Mouse (Mus musculus) cerebellum, adult 2 months (tissue): ENCODE results near the gene Smco3. TPM values are rescaled to one million over a fixed set of nuclear protein-coding genes. Genes with fewer than 3 reads are reported as not detected.

ENCODE experiments used
- DNase-seq, 2 experiments: peaks; one replicate each; pipeline ENCODE4 v3.0.0; 2021
- H3K27ac ChIP-seq: fragments of 200-500 bp; 2 replicates; pipeline ENCODE4 v1.5.1; 2012; ENCODE audit warnings: low read length, control low read depth, inconsistent platforms; ENCODE audit not compliant: insufficient read depth
- H3K27me3 ChIP-seq: fragments of 200-500 bp; 2 replicates; pipeline ENCODE4 v1.6.1; 2012; ENCODE audit warnings: inconsistent platforms, mild to moderate bottlenecking, low read length, moderate library complexity; ENCODE audit not compliant: control insufficient read depth, insufficient read depth
- H3K4me1 ChIP-seq: fragments of 200-500 bp; 2 replicates; pipeline ENCODE4 v1.6.1; 2011; ENCODE audit warnings: low read length; ENCODE audit not compliant: control insufficient read depth, insufficient read depth
- H3K4me3 ChIP-seq: fragments of 200-500 bp; replicated peaks from 2 replicates; pipeline ENCODE3; 2011; ENCODE audit warnings: mild to moderate bottlenecking, low read depth, low read length, control low read depth; ENCODE audit not compliant: insufficient read depth
- CTCF ChIP-seq: fragments of 200-500 bp; IDR thresholded peaks from 2 replicates; pipeline ENCODE4 v1.5.1; 2011; ENCODE audit warnings: low read depth, mild to moderate bottlenecking, control low read depth, low read length, moderate library complexity, borderline replicate concordance; ENCODE audit not compliant: insufficient read depth
- POLR2A ChIP-seq: fragments of 200-500 bp; IDR thresholded peaks from 2 replicates; pipeline ENCODE4 v1.6.1; 2011; ENCODE audit warnings: low read length, control low read depth, borderline replicate concordance; ENCODE audit not compliant: insufficient read depth
- WGBS: fragments of 180-500 bp; shearing (Covaris S2); methylation state at CpG from one replicate; pipeline ENCODE4 v1.1.7; 2018; 5-methylcytosine and 5-hydroxymethylcytosine counted together
- polyA plus RNA-seq: library from polyadenylated mRNA; depleted of rRNA; stranded (reverse); fragments of >200 nt; gene quantifications from 2 replicates; pipeline ENCODE4 v1.2.3, GENCODE M21; 2012

Gene Smco3
- polyA plus RNA-seq, 1 experiment, result 8.8 TPM

DNA sequence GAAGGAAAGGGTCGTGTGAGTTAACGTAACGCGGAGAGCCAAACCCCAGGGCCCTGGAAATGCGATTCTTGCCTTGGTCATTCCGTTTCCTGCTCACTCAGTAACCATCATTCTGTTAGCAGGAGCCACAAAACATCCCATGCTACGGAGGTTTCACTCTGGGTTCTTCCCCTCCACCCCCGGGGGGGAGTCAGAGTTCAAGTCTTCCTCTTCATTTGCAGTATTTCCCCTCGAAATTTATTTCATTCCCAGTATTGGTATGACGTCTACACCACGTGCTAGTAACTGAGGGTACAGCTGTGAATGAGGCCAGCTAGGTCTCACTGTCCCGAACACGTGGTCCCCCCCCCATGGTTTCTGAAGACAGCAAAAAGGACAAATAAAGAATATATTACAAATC lies 25.6 kb downstream of the Smco3 start:
- 81% methylated on average over 13 of the region's 13 CpGs for WGBS
- TF ChIP-seq CTCF (no peak), POLR2A (no peak)
- Histone ChIP-seq H3K4me3 (peak overlapping the region; percentile 9), H3K27ac (no peak overlapping the region), H3K27me3 (no peaks in the 10 kb centered on the region), H3K4me1 (peaks cover 8% of the 10 kb centered on the region; the same call in 1 of the 2 replicates)
- DNase-seq, result no peak

DNA sequence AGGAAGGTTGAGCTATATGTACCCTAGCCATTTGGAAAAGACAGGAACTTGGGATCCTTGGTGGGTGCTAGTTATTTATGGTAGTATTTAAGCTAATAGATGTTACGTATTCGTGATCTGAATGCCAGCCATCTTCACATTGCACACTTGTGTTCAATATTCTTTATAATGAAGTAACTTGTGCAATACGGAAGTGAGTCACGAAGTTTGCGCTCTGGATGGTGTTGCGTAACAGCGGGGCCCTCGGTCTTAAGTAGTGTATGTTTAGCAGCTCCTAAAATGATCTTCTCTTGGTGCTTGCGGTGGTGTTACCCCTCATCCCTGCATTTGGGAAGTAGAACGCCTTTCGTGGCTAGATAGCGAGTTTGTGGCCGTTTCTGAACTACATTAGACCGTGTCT lies 26.2 kb downstream of the Smco3 start:
- Histone ChIP-seq H3K4me1 (peaks cover 8% of the 10 kb centered on the region; the same call in 1 of the 2 replicates), H3K27ac (no peak overlapping the region), H3K27me3 (no peaks in the 10 kb centered on the region), H3K4me3 (peak overlapping the region; percentile 59)
- TF ChIP-seq POLR2A (no peak), CTCF (no peak)
- 39% methylated on average over 14 of the region's 14 CpGs for WGBS
- DNase-seq, result no peak

DNA sequence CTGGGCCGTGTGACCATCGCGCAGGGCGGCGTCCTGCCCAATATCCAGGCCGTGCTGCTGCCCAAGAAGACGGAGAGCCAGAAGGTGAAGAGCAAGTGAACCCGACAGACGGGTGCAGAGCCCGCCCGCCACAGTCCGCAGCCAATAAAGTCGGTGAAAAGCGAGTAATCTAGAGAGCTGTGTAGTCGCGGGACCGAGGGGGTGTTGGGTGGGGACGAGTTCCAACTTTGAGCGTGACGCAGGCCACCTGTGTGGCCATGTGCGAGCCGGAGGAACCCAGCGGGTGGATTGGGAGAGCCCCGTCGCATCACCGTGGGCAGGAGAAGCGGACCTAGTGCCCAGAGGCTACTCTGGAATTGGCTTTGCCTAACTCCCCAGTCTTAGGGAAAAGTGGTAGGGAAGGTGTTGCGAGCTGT lies 26.6 kb downstream of the Smco3 start:
- Histone ChIP-seq H3K27ac (no peak overlapping the region), H3K4me1 (peaks cover 8% of the 10 kb centered on the region; the same call in 1 of the 2 replicates), H3K27me3 (no peaks in the 10 kb centered on the region), H3K4me3 (peak overlapping the region; percentile 59)
- WGBS, result 1% methylated on average over 28 of the region's 28 CpGs
- no peak for TF ChIP-seq CTCF
- no peak for TF ChIP-seq POLR2A
- DNase-seq, result no peak

DNA sequence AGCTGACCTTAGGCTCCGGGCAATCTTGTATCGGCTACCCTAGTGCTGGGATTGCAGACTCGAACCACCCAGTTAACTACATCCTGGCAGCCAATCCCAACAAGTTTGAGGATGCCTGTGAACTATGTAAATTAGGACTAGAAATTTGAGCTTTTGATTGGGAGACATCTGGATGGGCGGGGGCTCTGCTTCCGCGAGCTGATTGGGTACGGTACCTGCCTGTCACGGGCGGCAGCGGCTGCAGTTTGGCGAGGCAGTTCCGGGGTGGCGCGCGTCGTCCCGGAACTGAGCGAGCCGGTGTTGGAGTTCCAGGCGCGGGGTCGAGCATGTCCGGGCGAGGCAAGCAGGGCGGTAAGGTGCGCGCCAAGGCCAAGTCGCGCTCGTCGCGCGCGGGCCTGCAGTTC lies 27.2 kb downstream of the Smco3 start, which contains the start of gene H2afj:
Gene H2afj (plus strand): TSS at position 231 of the 404 bp plus-strand sequence.
- DNase-seq, result peak; percentile 97 to 99
- H3K27ac ChIP-seq, result peak within 1 kb of the TSS; percentile 58; the same call in 1 of the 2 replicates
- 0% methylated on average over 34 of the region's 34 CpGs for whole genome bisulfite sequencing
- TF ChIP-seq CTCF, result no peak
- peak; percentile 40; the same call in 1 of the 2 replicates for TF ChIP-seq POLR2A
- no peaks in the 10 kb centered on the region for H3K27me3 ChIP-seq
- H3K4me3 ChIP-seq, result peak within 1 kb of the TSS; percentile 59
- peaks cover 8% of the 10 kb centered on the region; the same call in 1 of the 2 replicates for H3K4me1 ChIP-seq

GRCm38 (mm10) chr6:136807395-136808013 lies 27.7 kb downstream of the Smco3 start:
- no peak for DNase-seq
- H3K4me3 ChIP-seq, result peak overlapping the region; percentile 53
- no peaks in the 10 kb centered on the region for H3K27me3 ChIP-seq
- peak overlapping the region; percentile 58; the same call in 1 of the 2 replicates for H3K27ac ChIP-seq
- TF ChIP-seq CTCF, result no peak
- no peak for TF ChIP-seq POLR2A
- 29% methylated on average over 18 of the region's 18 CpGs for WGBS
- H3K4me1 ChIP-seq, result peaks cover 8% of the 10 kb centered on the region; the same call in 1 of the 2 replicates

GRCm38 (mm10) chr6:136806819-136807218 lies 28.4 kb downstream of the Smco3 start:
- no peak overlapping the region for H3K27ac ChIP-seq
- WGBS, result 82% methylated on average over 5 of the region's 5 CpGs
- TF ChIP-seq CTCF, result no peak
- no peak for TF ChIP-seq POLR2A
- H3K4me3 ChIP-seq, result no peak overlapping the region
- no peaks in the 10 kb centered on the region for H3K27me3 ChIP-seq
- no peak for DNase-seq
- H3K4me1 ChIP-seq, result peaks cover 8% of the 10 kb centered on the region; the same call in 1 of the 2 replicates

- 89% methylated on average over 1 of the region's 1 CpGs for WGBS
- no peak overlapping the region for H3K27ac ChIP-seq
- no peak overlapping the region for H3K4me3 ChIP-seq
- no peak for TF ChIP-seq CTCF
- no peak for TF ChIP-seq POLR2A
- no peaks in the 10 kb centered on the region for H3K27me3 ChIP-seq
- H3K4me1 ChIP-seq, result peaks cover 8% of the 10 kb centered on the region; the same call in 1 of the 2 replicates
- no peak for DNase-seq
Measured at GRCm38 (mm10) chr6:136805409-136805775, 29.9 kb downstream of the Smco3 start.
